Mouse (Mus musculus) kidney, adult 8-10 months (tissue): ENCODE measurements around the gene Bcl2.

ENCODE experiments used
- DNase-seq, 2 experiments: peaks; one replicate each; pipeline ENCODE4 v3.0.0; 2022

Gene Bcl2

GRCm38 (mm10) chr1:106664978-106665377 lies 49.1 kb downstream of the Bcl2 start:
- DNase-seq: no peak

- DNase-seq: no peak
Measured at GRCm38 (mm10) chr1:106662486-106662885, 51.6 kb downstream of the Bcl2 start.

GRCm38 (mm10) chr1:106658293-106658847 lies 55.7 kb downstream of the Bcl2 start:
- no peak for DNase-seq

- DNase-seq: no peak
Measured at GRCm38 (mm10) chr1:106656207-106656738, 57.8 kb downstream of the Bcl2 start.

GRCm38 (mm10) chr1:106654254-106654653 lies 59.8 kb downstream of the Bcl2 start:
- no peak for DNase-seq

GRCm38 (mm10) chr1:106653441-106653860 lies 60.6 kb downstream of the Bcl2 start:
- no peak for DNase-seq

- DNase-seq: no peak
Measured at GRCm38 (mm10) chr1:106651211-106651610, 62.9 kb downstream of the Bcl2 start.

GRCm38 (mm10) chr1:106650427-106650826 lies 63.6 kb downstream of the Bcl2 start:
- no peak for DNase-seq

- DNase-seq: no peak
Measured at GRCm38 (mm10) chr1:106647336-106647735, 66.7 kb downstream of the Bcl2 start.

- DNase-seq: no peak
Measured at GRCm38 (mm10) chr1:106644566-106644965, 69.5 kb downstream of the Bcl2 start.

GRCm38 (mm10) chr1:106643527-106643926 lies 70.5 kb downstream of the Bcl2 start:
- DNase-seq: no peak

GRCm38 (mm10) chr1:106640577-106640976 lies 73.5 kb downstream of the Bcl2 start:
- DNase-seq: no peak

GRCm38 (mm10) chr1:106637705-106638104 lies 76.4 kb downstream of the Bcl2 start:
- DNase-seq: no peak

- DNase-seq: no peak
Measured at GRCm38 (mm10) chr1:106636714-106637113, 77.4 kb downstream of the Bcl2 start.

- no peak for DNase-seq
Measured at GRCm38 (mm10) chr1:106633207-106633606, 80.9 kb downstream of the Bcl2 start.

GRCm38 (mm10) chr1:106631869-106632463 lies 82.1 kb downstream of the Bcl2 start:
- no peak for DNase-seq

GRCm38 (mm10) chr1:106630973-106631372 lies 83.1 kb downstream of the Bcl2 start:
- DNase-seq: no peak

- peak; percentile 82 to 91 for DNase-seq
Measured at GRCm38 (mm10) chr1:106629931-106630682, 84.0 kb downstream of the Bcl2 start.

- peak; percentile 35 to 50 for DNase-seq
Measured at GRCm38 (mm10) chr1:106629470-106629830, 84.6 kb downstream of the Bcl2 start.

- peak; percentile 24 to 31 for DNase-seq
Measured at GRCm38 (mm10) chr1:106628718-106629469, 85.2 kb downstream of the Bcl2 start.

- DNase-seq: no peak
Measured at GRCm38 (mm10) chr1:106628279-106628678, 85.8 kb downstream of the Bcl2 start.

GRCm38 (mm10) chr1:106627241-106627640 lies 86.8 kb downstream of the Bcl2 start:
- DNase-seq: no peak
